Mouse (Mus musculus): ENCODE results near the gene Gmcl1.

Gmcl1 gene

DNA sequence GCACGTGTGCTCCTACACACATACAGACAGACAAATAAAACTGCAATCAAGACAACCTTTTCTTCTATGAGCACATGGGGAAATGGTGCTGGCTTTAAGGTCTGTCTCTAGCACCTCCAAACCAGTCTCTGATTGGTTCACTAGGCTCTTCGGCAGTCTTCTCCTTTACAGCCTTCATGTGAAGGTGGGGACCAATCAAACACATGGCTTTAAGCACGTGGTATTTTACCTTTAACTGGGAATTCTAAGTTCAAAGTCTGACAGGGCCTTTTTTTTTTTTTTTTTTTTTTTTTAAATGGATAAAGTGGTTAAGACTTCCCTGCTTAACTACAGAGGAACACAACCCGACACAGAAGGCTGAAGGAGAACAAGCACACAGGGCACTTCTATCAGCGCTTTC lies 68.1 kb downstream of the Gmcl1 start:
- DNase-seq (ENCODE audit: low spot score in 2 of 2), result no peak

DNA sequence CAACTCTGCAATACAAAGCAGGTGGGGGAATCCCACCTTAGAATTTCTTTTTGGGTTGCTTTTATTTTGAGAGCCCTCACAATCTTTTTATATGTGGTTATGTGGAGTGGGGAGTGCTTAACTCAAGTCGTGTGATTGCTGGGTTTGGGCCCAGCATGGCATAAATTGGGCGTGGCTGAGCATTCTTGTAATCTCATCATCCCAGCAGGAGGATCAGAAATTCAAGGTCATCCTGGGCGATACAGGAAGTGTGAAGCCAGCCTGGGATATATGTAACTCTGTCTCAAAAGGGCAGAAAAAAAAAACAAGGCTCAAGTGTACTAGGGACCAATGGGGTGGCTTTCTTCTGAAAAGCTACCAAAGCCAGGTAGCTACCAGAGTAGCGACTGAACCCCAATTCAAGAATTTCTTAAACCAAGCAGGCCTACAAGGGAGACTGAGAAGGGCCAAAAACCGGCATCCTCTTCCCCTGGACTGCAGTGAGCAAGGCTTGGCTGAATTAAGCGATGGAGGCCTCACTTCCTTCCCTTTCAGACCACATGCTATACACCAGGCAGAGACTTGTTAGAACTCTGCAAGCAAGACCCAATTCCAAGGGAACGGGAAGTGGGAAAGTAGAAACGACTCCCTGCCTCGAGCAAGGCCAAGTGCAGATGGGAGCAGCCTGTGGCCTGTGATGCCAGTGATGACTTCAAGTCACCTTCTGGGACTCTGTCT lies 72.9 kb downstream of the Gmcl1 start:
- DNase-seq (ENCODE audit: low spot score in 2 of 2), result no peak

DNA sequence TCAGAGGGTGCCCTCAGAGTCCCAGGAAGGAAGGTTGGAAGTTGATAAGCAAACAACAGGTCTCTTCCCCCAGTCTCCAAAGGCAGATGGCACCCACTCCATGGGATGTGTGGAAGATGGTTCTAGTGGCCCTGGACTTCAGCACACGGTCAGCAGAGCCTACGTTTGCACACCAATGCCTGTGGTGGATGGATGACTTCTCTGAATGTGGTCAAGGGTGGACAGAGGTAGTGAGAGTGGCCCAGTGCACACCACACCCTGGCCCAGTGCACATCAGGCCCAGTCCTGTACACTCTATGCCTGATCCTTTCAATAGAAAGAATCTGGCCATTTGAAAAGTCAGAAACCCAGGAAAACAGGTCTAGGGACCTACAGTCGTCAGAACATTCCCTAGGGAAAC lies 74.7 kb downstream of the Gmcl1 start:
- DNase-seq (ENCODE audit: low spot score in 2 of 2), result no peak

DNA sequence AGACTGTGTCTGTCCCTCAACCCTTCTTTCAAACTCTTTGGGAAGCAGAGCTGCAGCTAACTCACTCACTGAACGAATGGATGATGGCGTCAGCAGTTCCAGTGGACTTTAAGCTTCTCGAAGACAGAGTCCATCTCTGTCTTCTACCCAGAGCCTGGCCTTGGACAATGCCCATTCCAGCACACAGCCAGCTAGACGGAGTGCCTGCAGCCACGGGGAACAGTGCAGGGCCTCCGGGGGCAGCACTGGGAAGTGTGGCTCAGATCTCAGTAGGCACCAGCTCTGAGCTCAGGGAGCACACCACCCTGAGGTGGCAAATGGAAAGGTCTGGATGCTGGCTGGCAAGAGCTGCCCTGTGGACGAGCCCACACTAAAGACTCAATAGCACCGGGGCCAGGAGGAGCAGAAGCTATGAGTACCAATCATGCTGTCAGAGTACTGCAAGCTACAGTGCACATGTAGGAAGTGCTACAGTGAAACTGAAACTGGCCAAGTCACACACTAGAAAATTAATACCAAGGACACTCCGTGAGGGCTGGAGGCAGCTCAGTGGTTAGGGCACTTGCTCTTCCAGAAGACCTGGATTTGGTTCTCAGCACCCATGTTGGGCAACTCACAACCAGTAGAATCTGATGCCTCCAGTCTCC lies 78.8 kb downstream of the Gmcl1 start:
- no peak for DNase-seq (ENCODE audit: low spot score in 2 of 2)

DNA sequence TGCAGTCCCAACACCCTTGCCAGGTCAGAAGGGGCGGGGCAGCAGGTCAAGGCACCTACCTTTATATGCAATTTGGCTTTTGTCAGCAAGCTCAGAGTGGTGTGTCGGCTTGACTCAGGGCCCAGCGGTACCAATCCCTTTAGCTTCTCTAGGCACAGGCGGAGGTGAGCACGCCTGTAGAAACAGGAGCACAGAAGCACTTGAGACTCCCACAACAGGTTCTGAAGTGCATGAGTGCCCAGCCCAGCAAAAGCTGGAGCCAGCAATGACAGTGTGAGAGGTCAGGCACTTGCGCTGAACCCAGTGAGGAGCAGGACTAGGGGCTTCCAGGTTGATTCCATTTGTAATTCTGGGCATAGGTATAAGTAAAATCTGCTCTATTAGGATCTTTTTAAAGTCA lies 80.2 kb downstream of the Gmcl1 start:
- no peak for DNase-seq (ENCODE audit: low spot score in 2 of 2)

DNA sequence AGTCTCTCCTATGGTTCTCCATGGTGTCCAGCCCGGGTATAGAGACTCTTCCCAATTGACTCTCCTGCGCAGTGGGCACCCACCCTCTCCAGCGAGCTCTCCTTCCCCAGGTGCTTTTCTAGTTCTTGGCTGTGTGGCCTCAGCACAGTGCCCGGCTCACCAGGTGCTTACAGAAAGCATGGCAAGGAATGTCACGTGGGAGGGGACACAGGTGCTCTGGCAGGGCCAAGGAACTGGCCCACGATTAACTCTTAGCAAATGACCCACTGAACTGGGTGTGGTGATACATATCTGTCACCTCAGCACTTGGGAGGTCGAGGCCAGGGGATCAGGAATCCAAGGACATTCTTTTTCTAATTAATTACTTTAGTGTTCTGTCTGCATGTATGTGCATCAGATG lies 87.0 kb downstream of the Gmcl1 start:
- DNase-seq (ENCODE audit: low spot score in 2 of 2), result no peak

DNA sequence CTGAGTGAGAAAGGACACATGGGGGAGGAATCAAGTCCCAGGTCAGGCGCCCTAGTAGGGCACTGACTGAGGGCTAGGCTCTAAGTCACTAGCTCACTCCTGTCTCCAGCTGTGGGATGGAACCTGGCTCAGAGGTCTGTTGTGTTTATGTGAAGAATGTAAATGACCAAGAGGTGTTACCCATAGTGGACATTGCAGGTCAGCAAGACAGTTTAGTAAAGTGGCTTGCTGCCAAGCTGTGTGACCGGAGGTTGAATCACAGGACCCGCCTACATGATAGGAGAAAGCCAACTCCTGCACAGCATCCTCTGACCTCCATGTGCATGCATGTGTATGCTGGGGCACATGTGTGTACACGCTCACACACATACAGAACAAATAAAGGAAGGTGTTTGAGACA lies 87.6 kb downstream of the Gmcl1 start:
- no peak for DNase-seq (ENCODE audit: low spot score in 2 of 2)

DNA sequence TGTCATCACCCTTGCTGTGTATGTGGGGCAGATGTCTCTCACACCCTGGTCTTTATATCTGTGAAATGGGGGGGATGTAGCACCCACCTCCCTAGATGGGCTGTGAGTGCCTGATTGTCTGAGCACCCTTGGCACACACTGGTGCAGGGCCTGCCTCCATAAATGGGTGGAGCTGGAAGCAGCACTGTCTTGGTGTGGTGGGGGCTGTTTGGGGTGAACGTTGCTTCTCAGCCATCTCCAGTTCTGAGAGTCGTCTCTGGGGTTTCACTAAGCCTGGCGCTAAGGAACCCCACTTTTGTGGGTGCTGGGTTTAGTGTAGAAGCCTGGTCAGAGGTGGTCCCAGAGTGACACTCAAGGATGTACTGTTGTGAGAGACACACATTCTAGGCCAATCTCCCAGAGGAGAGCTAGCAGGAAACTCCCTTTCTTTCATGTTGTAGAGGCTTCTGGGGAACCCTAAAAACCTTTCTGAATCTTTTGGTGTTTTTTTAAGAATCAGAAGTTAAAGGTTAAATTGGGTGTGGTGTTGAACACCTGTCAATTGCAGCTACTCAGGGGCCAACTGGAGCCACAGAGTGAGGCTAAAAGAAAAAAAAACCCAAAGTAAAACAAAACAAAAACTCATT lies 88.3 kb downstream of the Gmcl1 start:
- no peak for DNase-seq (ENCODE audit: low spot score in 2 of 2)
